Mouse (Mus musculus) testis, adult 2 months (tissue): ENCODE measurements around the gene Dhdds.

Experiments
- CTCF ChIP-seq: fragments of 200-500 bp; IDR thresholded peaks from 2 replicates; pipeline ENCODE4 v1.5.1; 2012; ENCODE audit warnings: low read depth, mild to moderate bottlenecking, inconsistent platforms, low read length, moderate library complexity; ENCODE audit not compliant: control insufficient read depth, insufficient read depth, insufficient replicate concordance
- POLR2A ChIP-seq: fragments of 200-500 bp; IDR thresholded peaks from 2 replicates; pipeline ENCODE4 v1.6.1; 2012; ENCODE audit warnings: low read depth, mild to moderate bottlenecking, inconsistent platforms, low read length, moderate library complexity; ENCODE audit not compliant: control insufficient read depth

GRCm38 (mm10) chr4:133970196-133970595, 30.5 kb downstream of the Dhdds start:
- no peak for TF ChIP-seq POLR2A
- TF ChIP-seq CTCF, result no peak
